Mouse (Mus musculus) MEL (cell line): ENCODE data around the gene Sipa1l3. TPM values are rescaled to one million over a fixed set of nuclear protein-coding genes. Genes with fewer than 3 reads are reported as not detected.

ENCODE experiments used
- DNase-seq: peaks from one replicate; pipeline ENCODE4 v3.0.0; 2011; ENCODE audit warnings: low read depth, low spot score
- H3K27ac ChIP-seq: 2 replicates; pipeline ENCODE4 v1.5.1; 2012; ENCODE audit warnings: low read depth, mild to moderate bottlenecking, control low read depth, low read length, moderate library complexity; ENCODE audit not compliant: control insufficient read depth
- H3K27me3 ChIP-seq, 2 experiments: fragments of 150-350 bp in 1 of 2; sonication (generic) in 1 of 2; 2 replicates each; pipeline ENCODE4 v1.6.1; 2012; ENCODE audit warnings: low read length in 2 of 2, mild to moderate bottlenecking in 2 of 2, improper control_type of control experiment in 1 of 2, moderate library complexity in 1 of 2; ENCODE audit not compliant: insufficient read depth in 2 of 2, control insufficient read depth in 1 of 2
- H3K36me3 ChIP-seq, 2 experiments: 2 replicates each; pipeline ENCODE4 v1.6.1; 2012 to 2014; ENCODE audit warnings: low read length in 2 of 2, improper control_type of control experiment in 1 of 2, inconsistent platforms in 1 of 2, mild to moderate bottlenecking in 1 of 2; ENCODE audit not compliant: insufficient read depth in 2 of 2, control insufficient read depth in 1 of 2
- H3K4me1 ChIP-seq, 2 experiments: fragments of 150-350 bp in 1 of 2; sonication (generic) in 1 of 2; 2 replicates each; pipeline ENCODE4 v1.6.1; 2012; ENCODE audit warnings: low read length in 2 of 2, improper control_type of control experiment in 1 of 2, mild to moderate bottlenecking in 1 of 2; ENCODE audit not compliant: insufficient read depth in 2 of 2, control insufficient read depth in 1 of 2
- H3K4me3 ChIP-seq, 2 experiments: fragments of 150-350 bp in 1 of 2; sonication (generic) in 1 of 2; 2 replicates each; pipeline ENCODE4 v1.5.1; 2012; ENCODE audit warnings: low read depth in 2 of 2, low read length in 2 of 2, mild to moderate bottlenecking in 2 of 2, moderate library complexity in 2 of 2, control low read depth in 1 of 2, improper control_type of control experiment in 1 of 2; ENCODE audit not compliant: control insufficient read depth in 1 of 2, insufficient read depth in 1 of 2
- H3K79me2 ChIP-seq: 2 replicates; pipeline ENCODE4 v1.6.1; 2012; ENCODE audit warnings: mild to moderate bottlenecking, low read length, moderate library complexity; ENCODE audit not compliant: control insufficient read depth, poor library complexity, insufficient read depth
- H3K9ac ChIP-seq: 2 replicates; pipeline ENCODE4 v1.6.1; 2012; ENCODE audit warnings: low read depth, mild to moderate bottlenecking, control low read depth, low read length, moderate library complexity; ENCODE audit not compliant: control insufficient read depth, poor library complexity, severe bottlenecking
- H3K9me3 ChIP-seq: fragments of 150-350 bp; sonication (generic); replicated peaks from 2 replicates; pipeline ENCODE4 v1.6.1; 2012; ENCODE audit warnings: mild to moderate bottlenecking, low read length, improper control_type of control experiment, moderate library complexity; ENCODE audit not compliant: insufficient read depth
- CTCF ChIP-seq, 3 experiments: IDR thresholded peaks in 2 of 3; conservative IDR thresholded peaks in 1 of 3; 2 replicates each; pipeline ENCODE4 v1.5.1; 2011 to 2012; ENCODE audit warnings: low read length in 3 of 3, low read depth in 2 of 3, mild to moderate bottlenecking in 2 of 3, improper control_type of control experiment in 1 of 3, inconsistent platforms in 1 of 3, mixed read lengths in 1 of 3, moderate library complexity in 1 of 3; ENCODE audit not compliant: control insufficient read depth in 1 of 3, insufficient read depth in 1 of 3, poor library complexity in 1 of 3, severe bottlenecking in 1 of 3
- E2F4 ChIP-seq: IDR thresholded peaks from 2 replicates; pipeline ENCODE4 v1.6.1; 2011; ENCODE audit warnings: low read depth, low read length, improper control_type of control experiment, borderline replicate concordance
- ELF1 ChIP-seq: IDR thresholded peaks from 2 replicates; pipeline ENCODE4 v1.6.1; 2014; ENCODE audit warnings: low read depth, mild to moderate bottlenecking, inconsistent platforms, low read length, improper control_type of control experiment, moderate library complexity
- ETS1 ChIP-seq: IDR thresholded peaks from 2 replicates; pipeline ENCODE4 v1.6.1; 2012; ENCODE audit warnings: low read depth, mild to moderate bottlenecking, inconsistent platforms, low read length, improper control_type of control experiment, moderate library complexity
- GABPA ChIP-seq: IDR thresholded peaks from 2 replicates; pipeline ENCODE4 v1.6.1; 2012; ENCODE audit warnings: low read depth, mild to moderate bottlenecking, inconsistent platforms, low read length, improper control_type of control experiment, moderate library complexity
- GATA1 ChIP-seq: IDR thresholded peaks from 2 replicates; pipeline ENCODE4 v1.6.1; 2011; ENCODE audit warnings: low read depth, low read length, improper control_type of control experiment
- HCFC1 ChIP-seq: IDR thresholded peaks from 2 replicates; pipeline ENCODE4 v1.6.1; 2012; ENCODE audit warnings: low read depth, mild to moderate bottlenecking, inconsistent platforms, low read length, improper control_type of control experiment, moderate library complexity
- KAT2A ChIP-seq: conservative IDR thresholded peaks from 2 replicates; pipeline ENCODE4 v1.6.1; 2012; ENCODE audit warnings: low read depth, low read length, improper control_type of control experiment, inconsistent platforms
- MEF2A ChIP-seq: IDR thresholded peaks from 2 replicates; pipeline ENCODE4 v1.6.1; 2014; ENCODE audit warnings: low read depth, mild to moderate bottlenecking, inconsistent platforms, low read length, improper control_type of control experiment; ENCODE audit not compliant: poor library complexity, insufficient replicate concordance, severe bottlenecking; ENCODE audit errors: extremely low read depth
- MYB ChIP-seq: IDR thresholded peaks from 2 replicates; pipeline ENCODE4 v1.6.1; 2011; ENCODE audit warnings: mild to moderate bottlenecking, low read depth, low read length, improper control_type of control experiment
- MYC ChIP-seq: IDR thresholded peaks from 2 replicates; pipeline ENCODE4 v1.6.1; 2011; ENCODE audit warnings: low read depth, mild to moderate bottlenecking, low read length, improper control_type of control experiment, moderate library complexity
- NRF1 ChIP-seq: IDR thresholded peaks from 2 replicates; pipeline ENCODE4 v1.6.1; 2014; ENCODE audit warnings: low read depth, mild to moderate bottlenecking, inconsistent platforms, low read length, improper control_type of control experiment, moderate library complexity; ENCODE audit not compliant: poor library complexity, insufficient read depth, severe bottlenecking
- RCOR1 ChIP-seq: IDR thresholded peaks from 2 replicates; pipeline ENCODE4 v1.6.1; 2012; ENCODE audit warnings: low read depth, mild to moderate bottlenecking, inconsistent platforms, low read length, improper control_type of control experiment
- USF2 ChIP-seq, 2 experiments: IDR thresholded peaks; 2 replicates each; pipeline ENCODE4 v1.6.1; 2011 to 2012; ENCODE audit warnings: improper control_type of control experiment in 2 of 2, low read length in 2 of 2, borderline replicate concordance in 1 of 2, inconsistent platforms in 1 of 2, low read depth in 1 of 2, mild to moderate bottlenecking in 1 of 2; ENCODE audit not compliant: insufficient read depth in 1 of 2
- ZMIZ1 ChIP-seq: IDR thresholded peaks from 2 replicates; pipeline ENCODE4 v1.6.1; 2012; ENCODE audit warnings: low read depth, mild to moderate bottlenecking, inconsistent platforms, low read length, improper control_type of control experiment, moderate library complexity
- polyA plus RNA-seq, 2 experiments: library from polyadenylated mRNA; stranded (reverse) in 1 of 2; unstranded in 1 of 2; fragments of >175 nt in 1 of 2; fragments of >200 nt in 1 of 2; gene quantifications; 2 replicates each; pipeline versions ENCODE4 v1.2.1 to v1.2.4; 2012; ENCODE audit warnings: low replicate concordance in 2 of 2, low read depth in 1 of 2; ENCODE audit not compliant: insufficient read length in 2 of 2, insufficient read depth in 1 of 2, missing spikeins in 1 of 2
- total RNA-seq: library from RNA; depleted of rRNA; stranded (reverse); fragments of 300-350 nt; gene quantifications from 2 replicates; pipeline ENCODE4 v1.2.3, GENCODE M21; 2012

Sipa1l3 gene
- total and polyA plus RNA-seq, 3 experiments: 14.9 to 49.4 TPM; not detected in 1

- Histone ChIP-seq H3K36me3 (no peaks in the 10 kb centered on the region), H3K4me1 (no peaks in the 10 kb centered on the region), H3K9me3 (no peaks in the 10 kb centered on the region), H3K79me2 (peaks cover 8% of the 10 kb centered on the region; the same call in 1 of the 2 replicates), H3K27me3 (no peaks in the 10 kb centered on the region), H3K27ac (no peak overlapping the region), H3K9ac (no peak overlapping the region), H3K4me3 (no peak overlapping the region)
- no peak for DNase-seq
- TF ChIP-seq GATA1: no peak
- TF ChIP-seq NRF1: no peak
- no peak for TF ChIP-seq MYC
- no peak for TF ChIP-seq ELF1
- no peak for TF ChIP-seq RCOR1
- no peak for TF ChIP-seq USF2 (IDR thresholded peaks at IDR 0.05; ENCODE audit: borderline replicate concordance in 1 of 2, insufficient read depth in 1 of 2, low read depth in 1 of 2, low read length in 2 of 2)
Observed at GRCm38 (mm10) chr7:29501214-29501613, 17.2 kb downstream of the Sipa1l3 start.

- H3K27ac ChIP-seq: no peak overlapping the region
- no peaks in the 10 kb centered on the region for H3K9me3 ChIP-seq
- no peaks in the 10 kb centered on the region for H3K27me3 ChIP-seq
- no peaks in the 10 kb centered on the region for H3K36me3 ChIP-seq
- no peak overlapping the region for H3K4me3 ChIP-seq
- H3K79me2 ChIP-seq: peaks cover 1% of the 10 kb centered on the region; the same call in 1 of the 2 replicates
- H3K4me1 ChIP-seq: no peaks in the 10 kb centered on the region
- H3K9ac ChIP-seq: no peak overlapping the region
- no peak for DNase-seq
- TF ChIP-seq GABPA (no peak), ELF1 (no peak), KAT2A (no peak), ETS1 (no peak), MEF2A (no peak), ZMIZ1 (no peak), E2F4 (no peak), CTCF (IDR thresholded peaks at IDR 0.05 in 2 of 3, conservative IDR thresholded peaks at IDR 0.05 in 1 of 3; ENCODE audit: control insufficient read depth in 1 of 3, insufficient read depth in 1 of 3, low read depth in 2 of 3, low read length in 3 of 3, poor library complexity in 1 of 3, severe bottlenecking in 1 of 3) (no peak), HCFC1 (no peak), MYB (no peak)
Observed at GRCm38 (mm10) chr7:29499071-29499470, 19.4 kb downstream of the Sipa1l3 start.
